Mouse (Mus musculus) spleen, postnatal 10 days (tissue): ENCODE data around the gene Cntn4.
A peak's percentile ranks its signal among the peaks of the same experiment; 100 is the strongest.

Source experiments
- DNase-seq, 2 experiments: peaks; one replicate each; pipeline ENCODE4 v3.0.0; 2021 to 2022; ENCODE audit warnings: low spot score in 2 of 2

Cntn4 gene

DNA sequence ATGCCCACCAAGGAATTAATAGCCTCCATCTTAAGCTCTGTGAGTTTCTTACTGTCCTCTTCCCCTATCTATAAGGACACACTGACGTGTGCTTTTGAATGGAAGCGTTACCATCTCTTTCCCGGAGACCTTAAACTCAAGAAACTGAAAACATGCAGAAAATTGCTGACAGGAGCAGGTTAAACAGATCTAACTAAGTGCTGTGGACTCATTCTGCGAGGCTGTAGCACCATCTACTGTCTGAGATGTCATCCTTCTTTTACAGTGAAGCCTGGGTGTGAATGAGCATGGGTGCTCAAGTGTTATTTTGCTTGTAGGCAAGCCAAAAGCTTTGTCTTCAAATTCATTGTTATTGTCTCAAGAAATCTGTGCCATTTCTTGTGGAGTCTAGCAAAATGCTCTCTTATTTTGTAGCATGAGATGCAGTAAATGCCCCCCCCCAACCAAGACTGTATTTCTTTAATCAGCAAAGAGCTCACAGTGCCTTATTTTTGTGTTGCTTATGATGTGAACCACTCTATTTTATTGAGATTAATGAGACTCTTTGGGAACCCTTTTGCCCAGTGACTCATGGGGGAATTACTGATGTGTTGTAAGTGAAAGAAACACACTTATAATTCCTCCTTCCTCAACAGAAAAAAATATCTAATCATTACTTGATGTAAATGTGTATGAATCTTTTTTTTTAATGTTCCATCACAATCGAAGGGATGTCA is 968.2 kb downstream of the Cntn4 start:
- DNase-seq: peak in 1 of 2 experiments; percentile 13

- DNase-seq: no peak
These were observed 969.5 kb downstream of the Cntn4 start for GRCm38 (mm10) chr6:106646945-106647344.

- peak; percentile 19 to 68 for DNase-seq
These were observed 986.6 kb downstream of the Cntn4 start for GRCm38 (mm10) chr6:106663780-106664651.

DNA sequence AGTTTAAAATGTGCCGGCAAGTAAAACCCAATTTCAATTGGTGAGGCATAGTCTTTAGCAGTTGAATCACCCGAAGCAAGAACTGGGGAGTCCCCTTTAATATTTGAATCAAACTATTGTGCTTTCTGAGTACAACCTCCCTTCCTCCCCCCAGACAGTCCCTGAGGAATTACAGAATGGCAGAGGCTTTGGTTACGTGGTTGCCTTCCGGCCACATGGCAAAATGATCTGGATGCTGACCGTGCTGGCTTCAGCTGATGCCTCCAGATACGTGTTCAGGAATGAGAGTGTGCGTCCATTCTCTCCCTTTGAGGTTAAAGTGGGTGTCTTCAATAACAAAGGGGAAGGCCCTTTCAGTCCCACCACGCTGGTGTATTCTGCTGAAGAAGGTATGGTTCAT is 998.1 kb downstream of the Cntn4 start:
- no peak for DNase-seq

- no peak for DNase-seq
These were observed 1024.5 kb downstream of the Cntn4 start for GRCm38 (mm10) chr6:106701931-106702330.

- no peak for DNase-seq
These were observed 1028.1 kb downstream of the Cntn4 start for GRCm38 (mm10) chr6:106705506-106706035.

GRCm38 (mm10) chr6:106725642-106726041 is 1048.2 kb downstream of the Cntn4 start:
- no peak for DNase-seq

DNA sequence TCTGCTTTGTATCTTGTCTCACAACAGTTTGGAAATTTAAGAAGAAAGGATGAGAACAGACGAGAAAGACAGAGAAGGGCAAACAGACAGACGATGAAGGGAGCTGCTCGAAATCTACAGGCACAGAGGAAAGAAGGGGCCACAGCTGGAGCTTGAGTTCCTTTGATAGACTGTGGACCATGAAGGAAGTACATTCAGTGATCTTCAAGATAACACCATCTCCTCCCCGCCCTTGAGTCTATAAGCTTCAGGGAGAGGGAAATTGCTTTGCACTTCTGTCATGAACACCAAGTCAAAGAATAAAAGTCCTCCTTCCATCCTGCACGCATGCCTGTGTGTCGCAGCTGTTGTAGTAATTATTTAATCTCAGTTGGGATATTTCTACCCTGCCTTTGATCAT is 1048.6 kb downstream of the Cntn4 start:
- no peak for DNase-seq

GRCm38 (mm10) chr6:106727703-106728102 is 1050.2 kb downstream of the Cntn4 start:
- no peak for DNase-seq

- DNase-seq: peak in 1 of 2 experiments; percentile 13
These were observed 1052.3 kb downstream of the Cntn4 start for GRCm38 (mm10) chr6:106729682-106730314.

DNA sequence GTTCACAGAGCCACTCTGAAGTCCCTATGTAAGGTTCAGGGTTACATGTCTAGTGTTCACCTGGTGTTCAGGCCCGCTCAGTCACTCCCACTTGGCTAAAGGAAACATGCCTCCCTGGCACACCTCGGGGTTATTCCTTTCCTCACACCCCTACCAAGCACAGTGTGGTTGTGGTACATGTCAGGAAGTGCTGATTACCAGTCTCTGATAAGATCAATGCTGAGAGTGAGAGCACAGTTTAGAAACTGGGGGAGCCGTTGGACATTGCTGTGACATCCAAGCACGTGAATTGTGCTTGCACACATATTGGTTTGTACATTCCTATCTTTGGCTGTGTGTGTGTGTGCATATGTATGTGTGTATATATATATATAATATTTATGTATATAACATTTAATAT is 1055.1 kb downstream of the Cntn4 start:
- no peak for DNase-seq

DNA sequence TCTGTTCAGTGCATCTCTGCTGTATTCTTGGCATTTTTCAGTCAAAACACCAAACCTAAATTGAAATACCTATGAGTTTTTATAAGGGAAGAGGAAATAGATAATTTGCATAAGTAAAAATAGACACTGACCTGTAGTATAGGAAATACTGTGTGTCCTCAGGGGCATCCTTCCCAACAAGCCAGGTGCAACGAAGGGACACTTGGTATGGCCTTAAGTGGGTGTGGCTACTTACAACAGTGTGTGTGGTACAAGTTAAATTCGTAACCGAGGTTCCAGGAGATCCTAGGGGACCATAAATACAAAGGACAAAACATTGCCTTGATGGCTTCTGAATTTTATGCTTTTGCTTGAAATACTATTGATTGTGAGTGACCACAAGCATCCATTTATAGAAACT is 1060.8 kb downstream of the Cntn4 start:
- DNase-seq: no peak

- DNase-seq: no peak
These were observed 1062.9 kb downstream of the Cntn4 start for GRCm38 (mm10) chr6:106740244-106740825.

GRCm38 (mm10) chr6:106743556-106744233 is 1066.2 kb downstream of the Cntn4 start:
- DNase-seq: no peak

DNA sequence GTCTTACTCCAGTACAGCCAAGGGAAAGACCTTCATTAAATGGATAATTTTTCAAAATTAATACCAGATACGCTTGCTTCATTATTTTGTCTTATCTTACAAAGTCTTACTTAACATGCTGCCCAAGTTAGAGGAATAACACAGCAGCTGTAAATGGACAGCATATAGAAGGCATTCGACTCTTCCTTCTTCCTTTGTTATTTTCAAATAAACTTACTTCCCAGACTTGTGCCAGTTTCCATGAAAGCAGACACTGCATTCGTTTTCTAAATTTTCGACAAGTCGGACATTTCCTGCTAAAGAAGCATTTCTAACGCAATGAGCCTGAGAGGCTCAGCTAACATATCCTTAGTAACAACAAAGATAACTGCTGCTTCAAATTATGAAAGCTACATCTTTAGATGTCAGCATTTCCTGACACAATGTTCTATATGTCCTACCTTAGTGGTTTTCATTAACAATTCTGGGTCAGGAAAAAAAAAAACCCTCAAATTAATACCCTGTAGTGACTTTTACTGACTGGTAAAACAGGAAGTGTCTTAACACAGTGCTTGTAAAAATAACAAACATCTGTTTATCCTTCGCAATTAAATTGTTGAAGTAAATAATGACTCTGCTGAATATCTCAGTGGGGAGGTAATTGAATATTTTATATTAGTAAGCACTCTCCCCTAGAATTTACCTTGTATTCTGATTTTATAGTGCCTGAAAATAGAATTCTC is 1068.4 kb downstream of the Cntn4 start:
- DNase-seq: no peak

- DNase-seq: no peak
These were observed 1069.8 kb downstream of the Cntn4 start for GRCm38 (mm10) chr6:106747251-106747650.

- no peak for DNase-seq
These were observed 1070.3 kb downstream of the Cntn4 start for GRCm38 (mm10) chr6:106747804-106748203.
